Mouse (Mus musculus): ENCODE results near the gene Cdc42se1.

Gene Cdc42se1

GRCm38 (mm10) chr3:95283589-95283941, 55.0 kb downstream of the Cdc42se1 start:
- no peak for DNase-seq (ENCODE audit: low read depth, low spot score)

- no peak for DNase-seq (ENCODE audit: low read depth, low spot score)
Measured at GRCm38 (mm10) chr3:95284062-95284461, 55.5 kb downstream of the Cdc42se1 start.

- no peak for DNase-seq (ENCODE audit: low read depth, low spot score)
Measured at GRCm38 (mm10) chr3:95284501-95285281, 56.2 kb downstream of the Cdc42se1 start.

- no peak for DNase-seq (ENCODE audit: low read depth, low spot score)
Measured at GRCm38 (mm10) chr3:95285390-95285789, 56.9 kb downstream of the Cdc42se1 start.

All from ES-CJ7 (cell line).